8 mouse cellular contexts compared by ENCODE assay signal in the genomic region with DNA sequence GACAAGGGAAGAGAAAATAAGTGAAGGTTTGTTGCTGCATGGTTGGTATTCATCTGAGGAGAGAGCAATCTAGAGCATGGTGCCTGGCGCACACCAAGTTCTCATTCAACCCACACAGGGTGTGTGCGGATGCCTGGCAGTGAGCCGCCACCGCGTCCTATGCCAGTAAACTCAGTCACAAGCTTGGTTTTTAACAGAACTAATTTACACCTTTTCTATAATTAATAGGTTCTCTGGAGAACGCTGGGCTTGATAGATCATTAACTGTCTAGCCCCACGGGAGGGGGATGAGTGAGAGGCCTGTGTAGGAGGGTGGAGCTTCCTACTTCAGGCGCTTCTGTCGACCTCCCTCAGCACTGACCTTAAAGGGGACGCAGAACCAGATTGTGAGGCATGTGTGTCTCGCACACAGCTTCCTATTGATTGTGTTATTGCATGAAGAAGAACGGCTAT. TPM values are rescaled to one million over a fixed set of nuclear protein-coding genes. Genes with fewer than 3 reads are reported as not detected.
DNase-seq lines count a peak whose midpoint lies in the region; ATAC-seq and TF ChIP-seq lines count a peak whose summit lies in the region.

No protein-coding gene starts in this region.

- no peak overlapping the region for H3K27ac ChIP-seq in CH12.LX (ENCODE audit: insufficient read depth, low read depth)
- no peak overlapping the region for H3K27ac ChIP-seq in bone marrow macrophage, adult 2 months (ENCODE audit: insufficient read depth, low read depth, low read length)
- no peak overlapping the region for H3K27ac ChIP-seq in forebrain, embryonic 11.5 days (ENCODE audit: low read depth, low read length)
- H3K27ac ChIP-seq in layer of hippocampus, adult 2 months = peak overlapping the region; percentile 73
- no peak overlapping the region for H3K27ac ChIP-seq in liver, embryonic 15.5 days (replicated peaks)

- TF ChIP-seq POLR2A in CH12.LX (IDR thresholded peaks at IDR 0.05; ENCODE audit: low read depth, low read length) = no peak
- no peak for TF ChIP-seq POLR2A in bone marrow macrophage, adult 2 months (IDR thresholded peaks at IDR 0.05; ENCODE audit: borderline replicate concordance, low read depth, low read length)

- no peak overlapping the region for H3K4me3 ChIP-seq in CH12.LX (replicated peaks in 1 of 3; ENCODE audit: low read depth in 2 of 3, low read length in 2 of 3, poor library complexity in 1 of 3)
- H3K4me3 ChIP-seq in bone marrow macrophage, adult 2 months (ENCODE audit: insufficient read depth, low read length) = peak overlapping the region; percentile 39; the same call in 1 of the 2 replicates
- H3K4me3 ChIP-seq in forebrain, embryonic 11.5 days (ENCODE audit: low read depth, low read length) = peak overlapping the region; percentile 21; the same call in 1 of the 2 replicates
- peak overlapping the region; percentile 60 for H3K4me3 ChIP-seq in layer of hippocampus, adult 2 months
- H3K4me3 ChIP-seq in liver, embryonic 15.5 days (replicated peaks) = peak overlapping the region; percentile 35

- peak overlapping the region; percentile 90 for H3K4me2 ChIP-seq in CH12.LX (ENCODE audit: insufficient read depth, low read depth, poor library complexity, severe bottlenecking)
- peak overlapping the region; percentile 59 for H3K4me2 ChIP-seq in forebrain, embryonic 11.5 days (ENCODE audit: low read depth, low read length, severe bottlenecking)
- H3K4me2 ChIP-seq in liver, embryonic 15.5 days = peak overlapping the region; percentile 56

- in situ Hi-C loops in CH12.LX (cut with MboI; ENCODE audit: low pct_ligation_motif_present, low pct_unique_long_range_greater_than_20kb, low sequenced_read_pairs) = loop anchor here (5.0 kb wide), 1 partner anchor 93 kb away; a partner anchor contains a TSS

- no peaks in the 10 kb centered on the region for H3K9me3 ChIP-seq in CH12.LX (replicated peaks; ENCODE audit: low read length)
- H3K9me3 ChIP-seq in forebrain, embryonic 11.5 days (ENCODE audit: control insufficient read depth, low read length) = no peaks in the 10 kb centered on the region
- no peaks in the 10 kb centered on the region for H3K9me3 ChIP-seq in liver, embryonic 15.5 days (replicated peaks)

- no peaks in the 10 kb centered on the region for H3K36me3 ChIP-seq in CH12.LX (replicated peaks in 1 of 2; ENCODE audit: control insufficient read depth in 1 of 2, insufficient read depth in 1 of 2, low read length in 1 of 2)
- H3K36me3 ChIP-seq in forebrain, embryonic 11.5 days (ENCODE audit: control insufficient read depth, insufficient read depth, low read length) = no peaks in the 10 kb centered on the region
- no peaks in the 10 kb centered on the region for H3K36me3 ChIP-seq in liver, embryonic 15.5 days (replicated peaks)

- dilution Hi-C loops in CH12.LX (cut with MboI; ENCODE audit: extremely low pct_ligation_motif_present, extremely low pct_unique_long_range_greater_than_20kb, low sequenced_read_pairs) = no loop called here

- TF ChIP-seq RAD21 in CH12.LX (IDR thresholded peaks at IDR 0.05; ENCODE audit: low read depth, low read length) = no peak

- no peak for DNase-seq in CH12.LX (ENCODE audit: extremely low read depth)
- DNase-seq in forebrain, embryonic 11.5 days (ENCODE audit: low spot score) = peak; percentile 60
- peak; percentile 82 to 89 for DNase-seq in layer of hippocampus, adult 2 months (ENCODE audit: low spot score in 2 of 2)
- peak; percentile 18 for DNase-seq in ovary, postnatal 14 days (ENCODE audit: low spot score)
- DNase-seq in spleen, postnatal 36 days (ENCODE audit: low spot score in 2 of 2) = no peak

- no peaks in the 10 kb centered on the region for H3K27me3 ChIP-seq in CH12.LX (replicated peaks)
- no peaks in the 10 kb centered on the region for H3K27me3 ChIP-seq in forebrain, embryonic 11.5 days (ENCODE audit: control insufficient read depth, insufficient read depth, low read length)
- H3K27me3 ChIP-seq in liver, embryonic 15.5 days = no peaks in the 10 kb centered on the region

- no peak for TF ChIP-seq EP300 in CH12.LX (IDR thresholded peaks at IDR 0.05; ENCODE audit: low read length)

- H3K4me1 ChIP-seq in CH12.LX (ENCODE audit: control insufficient read depth in 1 of 2, insufficient read depth in 2 of 2) = peaks cover 6 to 7% of the 10 kb centered on the region in 2 experiments
- H3K4me1 ChIP-seq in bone marrow macrophage, adult 2 months (ENCODE audit: control insufficient read depth, insufficient read depth, low read length) = no peaks in the 10 kb centered on the region
- H3K4me1 ChIP-seq in forebrain, embryonic 11.5 days (replicated peaks; ENCODE audit: control insufficient read depth, insufficient read depth, low read length) = no peaks in the 10 kb centered on the region
- H3K4me1 ChIP-seq in liver, embryonic 15.5 days (replicated peaks) = peaks cover 9% of the 10 kb centered on the region; the same call in 1 of the 2 replicates

- no peak overlapping the region; the same call in 1 of the 2 replicates for H3K9ac ChIP-seq in CH12.LX (ENCODE audit: insufficient read depth, low read depth)
- H3K9ac ChIP-seq in forebrain, embryonic 11.5 days (ENCODE audit: low read length) = peak overlapping the region; percentile 48
- H3K9ac ChIP-seq in liver, embryonic 15.5 days = no peak overlapping the region

- 26% methylated on average over 12 of the region's 12 CpGs for WGBS in forebrain, embryonic 11.5 days
- 28% methylated on average over 12 of the region's 12 CpGs for WGBS in liver, embryonic 15.5 days (ENCODE audit: insufficient replicate concordance)

- no peaks in the 10 kb centered on the region for H3K79me2 ChIP-seq in CH12.LX (replicated peaks; ENCODE audit: control insufficient read depth, extremely low read depth, insufficient read depth, poor library complexity, severe bottlenecking)

- TF ChIP-seq CTCF in CH12.LX (conservative IDR thresholded peaks at IDR 0.05 in 1 of 2, IDR thresholded peaks at IDR 0.05 in 1 of 2; ENCODE audit: low read depth in 2 of 2, low read length in 2 of 2) = no peak
- TF ChIP-seq CTCF in bone marrow macrophage, adult 2 months (IDR thresholded peaks at IDR 0.05; ENCODE audit: low read depth, low read length) = no peak
- TF ChIP-seq CTCF in layer of hippocampus, adult 2 months (conservative IDR thresholded peaks at IDR 0.05) = no peak

- ATAC-seq in forebrain, embryonic 11.5 days (replicated peaks; ENCODE audit: low FRiP score) = peak; percentile 87
- peak; percentile 46 to 47 for ATAC-seq in hematopoietic stem cell, adult 5-6 weeks (replicated peaks in 1 of 2; ENCODE audit: insufficient read depth in 1 of 2, low FRiP score in 2 of 2, low TSS enrichment in 1 of 2, low read depth in 1 of 2, poor library complexity in 2 of 2, severe bottlenecking in 2 of 2)
- peak; percentile 65 for ATAC-seq in liver, embryonic 15.5 days (ENCODE audit: insufficient read depth)

TF ChIP-seq in CH12.LX, 34 proteins besides CTCF, POLR2A, EP300 and RAD21:
- TF ChIP-seq MXI1 (IDR thresholded peaks at IDR 0.05; ENCODE audit: low read depth, low read length) (no peak), ETS1 (conservative IDR thresholded peaks at IDR 0.05; ENCODE audit: low read depth, low read length) (no peak)

RNA-seq across cellular contexts. Expression of a gene that starts 59.7 kb away (rescaled TPM):
- not detected in 2 replicates for total RNA-seq in CH12.LX (2012; rRNA removed)
- total RNA-seq in CH12.LX (2014; rRNA removed) = not detected in 2 replicates
- polyA plus RNA-seq in CH12.LX (2012; ENCODE audit: insufficient read length, low read depth) = not detected in 2 replicates
- polyA plus RNA-seq in bone marrow macrophage, adult 2 months (2012; ENCODE audit: insufficient read depth, insufficient read length, missing spikeins) = not detected in 2 replicates
- polyA plus RNA-seq in forebrain, embryonic 11.5 days (2014; fragmentation: Nextera tagmentation; extraction: Ambion mirVana) = 1.1 and 1.4 TPM in 2 replicates
- total RNA-seq in hematopoietic stem cell, adult 5-6 weeks (2017) = not detected in 2 replicates
- 10 to 100 TPM; 11.6 to 17.8 TPM for total RNA-seq in layer of hippocampus, adult 2 months (2021)
- 0.09 and 0.78 TPM in 2 replicates for polyA plus RNA-seq in liver, embryonic 15.5 days (2015; fragmentation: Nextera tagmentation; extraction: Ambion mirVana)

Comparison
In these comparisons a context has a peak if more than half of its experiments do, and no peak if none do; other contexts are left out.
1. DNase-seq: peak in forebrain, embryonic 11.5 days (single experiment), layer of hippocampus, adult 2 months (2 of 2) and ovary, postnatal 14 days (single experiment); none in CH12.LX (single experiment) and spleen, postnatal 36 days (0 of 2).
2. H3K4me3 ChIP-seq: peak in bone marrow macrophage, adult 2 months (single experiment), forebrain, embryonic 11.5 days (single experiment), layer of hippocampus, adult 2 months (single experiment) and liver, embryonic 15.5 days (single experiment); none in CH12.LX (0 of 3).
3. Peak in every context shown above with its lines, with median percentiles within 50 percentile points of each other: H3K4me2 ChIP-seq and ATAC-seq.